Mouse (Mus musculus) cerebellum, adult 8-10 months (tissue): Measurements from ENCODE around the gene Tmem183a.
A peak's percentile ranks its signal among the peaks of the same experiment; 100 is the strongest.

Source experiments
- DNase-seq: peaks from one replicate; pipeline ENCODE4 v3.0.0; 2022

Tmem183a gene

GRCm38 (mm10) chr1:134361857-134362212 lies at the start of gene Tmem183a:
Gene Tmem183a (minus strand): TSS chr1:134361979.
- peak; percentile 96 for DNase-seq

- no peak for DNase-seq
These were observed 46.3 kb upstream of the Tmem183a start for GRCm38 (mm10) chr1:134408080-134408479.

GRCm38 (mm10) chr1:134406414-134406771 lies 44.6 kb upstream of the Tmem183a start:
- DNase-seq, result no peak

GRCm38 (mm10) chr1:134405509-134406413 lies 44.0 kb upstream of the Tmem183a start, which contains the start of gene Cyb5r1:
Gene Cyb5r1 (plus strand): TSS chr1:134405559.
- DNase-seq, result peak; percentile 65

GRCm38 (mm10) chr1:134399735-134400134 lies 38.0 kb upstream of the Tmem183a start:
- no peak for DNase-seq

- DNase-seq, result no peak
These were observed 36.4 kb upstream of the Tmem183a start for GRCm38 (mm10) chr1:134398210-134398609.

- DNase-seq, result no peak
These were observed 32.0 kb upstream of the Tmem183a start for GRCm38 (mm10) chr1:134393827-134394226.

GRCm38 (mm10) chr1:134385666-134386065 lies 23.9 kb upstream of the Tmem183a start, which contains the start of gene 4933406M09Rik:
Gene 4933406M09Rik (plus strand): TSS chr1:134385940.
- DNase-seq, result no peak

GRCm38 (mm10) chr1:134385176-134385575 lies 23.4 kb upstream of the Tmem183a start:
- DNase-seq, result no peak

GRCm38 (mm10) chr1:134384581-134384980 lies 22.8 kb upstream of the Tmem183a start:
- no peak for DNase-seq

- DNase-seq, result no peak
These were observed 20.2 kb upstream of the Tmem183a start for GRCm38 (mm10) chr1:134381795-134382625.

- DNase-seq, result no peak
These were observed 19.3 kb upstream of the Tmem183a start for GRCm38 (mm10) chr1:134381051-134381450.

- no peak for DNase-seq
These were observed 12.3 kb upstream of the Tmem183a start for GRCm38 (mm10) chr1:134374124-134374523.

GRCm38 (mm10) chr1:134368777-134369337 lies 7.1 kb upstream of the Tmem183a start:
- peak; percentile 39 for DNase-seq

GRCm38 (mm10) chr1:134365491-134365890 lies 3.7 kb upstream of the Tmem183a start:
- no peak for DNase-seq

GRCm38 (mm10) chr1:134363194-134363593 lies 1.4 kb upstream of the Tmem183a start:
- no peak for DNase-seq

GRCm38 (mm10) chr1:134361195-134361856 lies 453 bp downstream of the Tmem183a start:
- DNase-seq, result no peak

- peak; percentile 19 for DNase-seq
These were observed 1.1 kb downstream of the Tmem183a start for GRCm38 (mm10) chr1:134360656-134361055.

- no peak for DNase-seq
These were observed 4.3 kb downstream of the Tmem183a start for GRCm38 (mm10) chr1:134357461-134357860.

- DNase-seq, result no peak
These were observed 8.5 kb downstream of the Tmem183a start for GRCm38 (mm10) chr1:134353326-134353725.

- no peak for DNase-seq
These were observed 14.0 kb downstream of the Tmem183a start for GRCm38 (mm10) chr1:134347791-134348190.

GRCm38 (mm10) chr1:134345075-134345474 lies 16.7 kb downstream of the Tmem183a start:
- no peak for DNase-seq
